11 mouse cellular contexts compared by ENCODE assay signal in genomic region chr11:110997211-110997610, GRCm38 (mm10). TPM values are rescaled to one million over a fixed set of nuclear protein-coding genes. Genes with fewer than 3 reads are reported as not detected.
DNase-seq lines count a peak whose midpoint lies in the region; TF ChIP-seq lines count a peak whose summit lies in the region.
"Had no signal": no experiment of that assay in that cellular context is flagged by ENCODE, and none has a peak within 500 bp of the region (broad histone marks: within the 10 kb centered on the region; RNA-seq: fewer than 3 reads in every experiment).

No protein-coding gene starts in this region.

- H3K27ac ChIP-seq in heart, embryonic 10.5 days: no peak overlapping the region
- H3K27ac ChIP-seq: heart, embryonic 13.5 days had no signal

- TF ChIP-seq POLR2A in brain, embryonic 14.5 days (IDR thresholded peaks at IDR 0.05; ENCODE audit: borderline replicate concordance, extremely low read depth, insufficient read depth, insufficient read length, poor library complexity, severe bottlenecking): no peak

- H3K4me1 ChIP-seq in heart, embryonic 10.5 days: no peaks in the 10 kb centered on the region
- H3K4me1 ChIP-seq: heart, embryonic 13.5 days had no signal

- no peak for TF ChIP-seq CTCF in brain, embryonic 14.5 days (IDR thresholded peaks at IDR 0.05; ENCODE audit: borderline replicate concordance, extremely low read depth, insufficient read depth, insufficient read length)

- no peak overlapping the region for H3K4me3 ChIP-seq in heart, embryonic 10.5 days
- H3K4me3 ChIP-seq: heart, embryonic 13.5 days had no signal

- no peaks in the 10 kb centered on the region for H3K9me3 ChIP-seq in heart, embryonic 10.5 days
- H3K9me3 ChIP-seq: heart, embryonic 13.5 days had no signal

- H3K27me3 ChIP-seq in heart, embryonic 10.5 days (ENCODE audit: insufficient read depth, poor library complexity, severe bottlenecking): no peaks in the 10 kb centered on the region
- H3K27me3 ChIP-seq: heart, embryonic 13.5 days had no signal

- intact Hi-C loops in heart, postnatal 10 days (cut with DNase I): no loop called here
- intact Hi-C loops in gastrocnemius, postnatal 14 days (cut with DNase I; ENCODE audit: low total_unique reads): no loop called here

- WGBS in heart, embryonic 10.5 days: 55% methylated on average over 9 of the region's 9 CpGs

- DNase-seq in heart, adult 18-20 months: peak; percentile 1 to 8
- no peak for DNase-seq in heart, postnatal 10 days
- peak; percentile 61 for DNase-seq in brain, embryonic 14.5 days (ENCODE audit: low read depth)
- DNase-seq in layer of hippocampus, postnatal 36 days: peak; percentile 11 to 14
- DNase-seq in right cerebral cortex, postnatal 4 days: peak; percentile 11
- no peak for DNase-seq in MN1 (ENCODE audit: low spot score)
- DNase-seq in heart, embryonic 10.5 days (ENCODE audit: low spot score): no peak
- DNase-seq in gastrocnemius, postnatal 14 days: no peak
- DNase-seq: adrenal gland, adult 8-10 months; lung, postnatal 10 days had no signal

- H3K36me3 ChIP-seq in heart, embryonic 10.5 days: no peaks in the 10 kb centered on the region
- H3K36me3 ChIP-seq: heart, embryonic 13.5 days had no signal

RNA-seq across cellular contexts. Expression of gene Kcnj16, which starts 29.4 kb away (rescaled TPM):
- total RNA-seq in heart, adult 18-20 months (2021): under 1 TPM in 1 of 2 experiments, not detected in 1; 0.72 TPM
- not detected for total RNA-seq in heart, postnatal 10 days (2021)
- polyA plus RNA-seq in brain, embryonic 14.5 days (2012; rRNA removed): 0.37 and 0.98 TPM in 2 replicates
- total RNA-seq in layer of hippocampus, postnatal 36 days (2021): 10 to 100 TPM; 19.6 to 20.7 TPM
- polyA plus RNA-seq in heart, embryonic 10.5 days (2016; fragmentation: Nextera tagmentation; extraction: Ambion mirVana): 0.04 and 0.05 TPM in 2 replicates
- not detected for total RNA-seq in gastrocnemius, postnatal 14 days (2021)
- polyA plus RNA-seq: heart, embryonic 13.5 days had no signal

Comparison
In these comparisons a context has a peak if more than half of its experiments do, and no peak if none do; other contexts are left out.
1. DNase-seq: peak in heart, adult 18-20 months (2 of 2), brain, embryonic 14.5 days (single experiment), layer of hippocampus, postnatal 36 days (2 of 2) and right cerebral cortex, postnatal 4 days (single experiment); none in heart, postnatal 10 days (0 of 2), MN1 (single experiment), heart, embryonic 10.5 days (single experiment) and gastrocnemius, postnatal 14 days (single experiment).
2. RNA of gene Kcnj16, which starts 29.4 kb away (total RNA-seq): 19.6 to 20.7 TPM in layer of hippocampus, postnatal 36 days; 0.72 TPM in heart, adult 18-20 months, not detected in gastrocnemius, postnatal 14 days and not detected in heart, postnatal 10 days; every median in the first group is over 10 times any median in the second.